Mouse (Mus musculus): ENCODE measurements at regions not wholly inside any gene's neighbourhood (a gene's known extent, or its start where the extent isn't known, plus 50 kb on each side); places are given as distances from the start of the nearest gene placed in this dataset.

DNA sequence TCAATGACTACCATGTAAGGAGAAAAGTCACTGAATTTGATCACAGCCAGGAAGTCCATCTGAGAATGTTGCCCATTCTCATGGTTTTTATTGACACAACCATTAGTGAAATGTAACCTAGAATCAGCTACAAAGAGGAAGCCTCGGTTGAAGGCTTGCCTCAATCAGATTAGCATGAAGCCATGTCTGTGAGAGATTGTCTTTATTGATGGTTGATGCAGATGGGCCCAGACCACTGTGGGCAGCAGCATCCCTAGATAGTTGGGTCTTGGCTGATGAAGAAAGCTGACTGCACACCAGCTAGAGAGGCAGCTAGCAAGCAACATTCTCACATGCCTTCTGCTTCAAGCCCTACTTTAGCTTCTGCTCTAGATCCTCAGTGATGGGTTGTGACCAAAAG, 60.4 kb upstream of the Rreb1 start:
- TF ChIP-seq CTCF (IDR thresholded peaks at IDR 0.05; ENCODE audit: borderline replicate concordance, control insufficient read depth, extremely low read depth, insufficient read depth, low read length, poor library complexity) (no peak), POLR2A (IDR thresholded peaks at IDR 0.05; ENCODE audit: control insufficient read depth, extremely low read depth, insufficient read depth, low read length, poor library complexity) (no peak)
